ENCODE assay signal across 18 mouse cellular contexts in the genomic region with DNA sequence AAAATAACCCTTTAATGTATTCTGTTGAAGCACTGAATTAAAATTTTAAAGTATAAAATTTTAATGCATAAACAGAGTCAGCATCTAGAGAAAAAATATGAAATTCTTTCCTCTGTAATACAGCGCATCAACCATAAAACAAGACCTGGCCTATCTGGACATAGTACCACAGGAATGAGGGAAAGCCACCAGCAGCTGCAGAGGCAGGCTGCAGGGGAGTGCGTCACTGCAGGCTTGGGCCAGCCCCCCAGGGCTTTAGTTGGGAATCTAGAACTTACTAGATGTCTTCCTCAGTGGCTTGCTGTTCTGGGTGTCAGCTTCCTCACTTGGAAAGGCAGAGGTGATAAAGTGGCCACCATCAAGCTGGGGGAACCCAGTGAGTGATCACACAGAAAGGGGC.
DNase-seq lines count a peak whose midpoint lies in the region; ATAC-seq and TF ChIP-seq lines count a peak whose summit lies in the region.
"Had no signal": no experiment of that assay in that cellular context is flagged by ENCODE, and none has a peak within 500 bp of the region (broad histone marks: within the 10 kb centered on the region; RNA-seq: fewer than 3 reads in every experiment).

No protein-coding gene starts in this region.

- no peaks in the 10 kb centered on the region for H3K27me3 ChIP-seq in myocyte (ENCODE audit: control insufficient read depth, insufficient read depth, insufficient read length)
- H3K27me3 ChIP-seq in hindbrain, embryonic 16.5 days (replicated peaks; ENCODE audit: control insufficient read depth, insufficient read depth, low read length) = no peaks in the 10 kb centered on the region

- H3ac ChIP-seq in myocyte (ENCODE audit: control insufficient read depth, insufficient read length) = no peak overlapping the region

- H3K9ac ChIP-seq in hindbrain, embryonic 16.5 days (ENCODE audit: low read depth, low read length) = no peak overlapping the region

- ATAC-seq in hindbrain, embryonic 16.5 days = no peak
- ATAC-seq: activated CD4-positive, CD25-positive, alpha-beta regulatory T cell, adult 4 months; CD4-positive, CD25-positive, alpha-beta regulatory T cell, adult 4 months; Patski had no signal

- no peak overlapping the region for H3K4me2 ChIP-seq in myocyte (ENCODE audit: low read depth)
- no peak overlapping the region for H3K4me2 ChIP-seq in hindbrain, embryonic 16.5 days (ENCODE audit: low read length)

- TF ChIP-seq POLR2A in myocyte (IDR thresholded peaks at IDR 0.05; ENCODE audit: insufficient read length, low read depth) = no peak

- peak; percentile 18 for DNase-seq in heart, adult 11 months
- DNase-seq in heart, adult 8-10 months (ENCODE audit: low spot score) = no peak
- DNase-seq: adrenal gland, adult 2 months; adrenal gland, adult 8-10 months; adrenal gland, postnatal 10 days; adrenal gland, postnatal 14 days; adrenal gland, postnatal 25 days; adrenal gland, postnatal 36 days; B cell, adult 2 months; cerebellum, adult 11 months; cerebellum, adult 11-12 months; cerebellum, adult 18-20 months had no signal

- H3K27ac ChIP-seq in hindbrain, embryonic 16.5 days (ENCODE audit: low read depth, low read length) = no peak overlapping the region

- no peaks in the 10 kb centered on the region for H3K79me2 ChIP-seq in myocyte (ENCODE audit: control insufficient read depth, insufficient read depth)

- H3K36me3 ChIP-seq in myocyte (ENCODE audit: control insufficient read depth, insufficient read depth) = no peaks in the 10 kb centered on the region
- no peaks in the 10 kb centered on the region for H3K36me3 ChIP-seq in hindbrain, embryonic 16.5 days (ENCODE audit: control insufficient read depth, insufficient read depth, low read length)
- H3K36me3 ChIP-seq: G1E had no signal

- no peak overlapping the region for H3K4me3 ChIP-seq in myocyte
- no peak overlapping the region for H3K4me3 ChIP-seq in hindbrain, embryonic 16.5 days (ENCODE audit: low read length)

- WGBS in hindbrain, embryonic 16.5 days = 82% methylated on average over 2 of the region's 2 CpGs

- no peaks in the 10 kb centered on the region; the same call in 1 of the 2 replicates for H3K4me1 ChIP-seq in hindbrain, embryonic 16.5 days (ENCODE audit: control insufficient read depth, insufficient read depth, low read depth, low read length)

- 0 out of 2 replicates have a peak, but pooled peaks cover 3% of the 10 kb centered on the region for H3K9me3 ChIP-seq in hindbrain, embryonic 16.5 days (ENCODE audit: control insufficient read depth, low read length)

TF ChIP-seq in myocyte, 11 proteins besides CTCF, POLR2A, EP300 and RAD21:
- peak in 2 of 3 experiments; percentile 41 to 54 for TF ChIP-seq MYOD1 (IDR thresholded peaks at IDR 0.05; ENCODE audit: control insufficient read depth in 1 of 3, insufficient read length in 2 of 3, low read depth in 2 of 3)
- TF ChIP-seq CEBPB (IDR thresholded peaks at IDR 0.05; ENCODE audit: insufficient read depth, poor library complexity, severe bottlenecking) = no peak
- no peak for TF ChIP-seq REST (IDR thresholded peaks at IDR 0.05; ENCODE audit: insufficient read depth, insufficient read length)
- no peak for TF ChIP-seq TCF12 (IDR thresholded peaks at IDR 0.05; ENCODE audit: insufficient read depth, poor library complexity, severe bottlenecking)
- no peak for TF ChIP-seq TCF3 (IDR thresholded peaks at IDR 0.05; ENCODE audit: insufficient read length, low read depth)
- no peak for TF ChIP-seq POLR2AphosphoS2 (IDR thresholded peaks at IDR 0.05; ENCODE audit: insufficient read length, low read depth)
- no peak for TF ChIP-seq SRF (IDR thresholded peaks at IDR 0.05; ENCODE audit: control insufficient read depth, insufficient read length, low read depth)
- TF ChIP-seq USF1 (IDR thresholded peaks at IDR 0.05; ENCODE audit: low read depth) = no peak
- TF ChIP-seq MAX (IDR thresholded peaks at IDR 0.05; ENCODE audit: low read depth) = no peak
- no peak for TF ChIP-seq E2F4 (IDR thresholded peaks at IDR 0.05; ENCODE audit: insufficient read depth)
- peak in 2 of 3 experiments; percentile 14 to 73 for TF ChIP-seq MYOG (IDR thresholded peaks at IDR 0.05; ENCODE audit: control insufficient read depth in 1 of 3, insufficient read depth in 1 of 3, insufficient read length in 2 of 3, low read depth in 2 of 3)
